Mouse (Mus musculus) midbrain, embryonic 14.5 days (tissue): Measurements from ENCODE around the gene Slc44a4. TPM values are rescaled to one million over a fixed set of nuclear protein-coding genes. Genes with fewer than 3 reads are reported as not detected.
"Not testable (repeated sequence)": the region's sequence is repeated elsewhere in the genome, so short reads cannot be mapped to it uniquely, and the experiment has no call there.

Experiments
- ATAC-seq: fragments of 200-750 bp; cut with Nextera tagmentation; 2 replicates; pipeline ENCODE4 v1.8.0; 2017; ENCODE audit warnings: moderate number of reproducible peaks, moderate library complexity; ENCODE audit not compliant: low FRiP score, low TSS enrichment
- DNase-seq: peaks from one replicate; pipeline ENCODE4 v3.0.0-alpha.2; 2015
- H3K27ac ChIP-seq: fragments of 300-500 bp; sonication (generic); replicated peaks from 2 replicates; pipeline ENCODE4 v1.5.1; 2014; ENCODE audit warnings: mild to moderate bottlenecking, low read depth, low read length, moderate library complexity
- H3K27me3 ChIP-seq: fragments of 300-500 bp; sonication (generic); 2 replicates; pipeline ENCODE4 v1.6.1; 2014; ENCODE audit warnings: low read length, control low read depth, mixed read lengths; ENCODE audit not compliant: control insufficient read depth, insufficient read depth
- H3K36me3 ChIP-seq: fragments of 300-500 bp; sonication (generic); 2 replicates; pipeline ENCODE4 v1.6.1; 2014; ENCODE audit warnings: low read length, control low read depth; ENCODE audit not compliant: control insufficient read depth, insufficient read depth
- H3K4me1 ChIP-seq: fragments of 300-500 bp; sonication (generic); 2 replicates; pipeline ENCODE4 v1.6.1; 2014; ENCODE audit warnings: mild to moderate bottlenecking, antibody characterized with exemption, low read length, control low read depth; ENCODE audit not compliant: control insufficient read depth, insufficient read depth
- H3K4me2 ChIP-seq: fragments of 300-500 bp; sonication (generic); 2 replicates; pipeline ENCODE4 v1.6.1; 2014; ENCODE audit warnings: mild to moderate bottlenecking, low read length, moderate library complexity
- H3K4me3 ChIP-seq: fragments of 300-500 bp; sonication (generic); replicated peaks from 2 replicates; pipeline ENCODE4 v1.5.1; 2014; ENCODE audit warnings: low read depth, low read length
- H3K9ac ChIP-seq: fragments of 300-500 bp; sonication (generic); replicated peaks from 2 replicates; pipeline ENCODE4 v1.6.1; 2014; ENCODE audit warnings: mild to moderate bottlenecking, low read length, moderate library complexity
- H3K9me3 ChIP-seq: fragments of 300-500 bp; sonication (generic); 2 replicates; pipeline ENCODE4 v1.6.1; 2016; ENCODE audit warnings: low read length, control low read depth, mixed read lengths; ENCODE audit not compliant: control insufficient read depth
- WGBS: fragments of 180-500 bp; shearing (Covaris S2); extraction: QIAGEN DNeasy Blood & Tissue Kit; methylation state at CpG from one replicate; pipeline ENCODE4 v1.1.7; 2014; 5-methylcytosine and 5-hydroxymethylcytosine counted together
- polyA plus RNA-seq: library from polyadenylated mRNA; unstranded; fragments of >200 nt; fragmentation: Nextera tagmentation; extraction: Ambion mirVana; gene quantifications from 2 replicates; pipeline ENCODE4 v1.2.1, GENCODE M21; 2014

Gene Slc44a4
- polyA plus RNA-seq, 1 experiment from 2014 or later, result not detected

DNA sequence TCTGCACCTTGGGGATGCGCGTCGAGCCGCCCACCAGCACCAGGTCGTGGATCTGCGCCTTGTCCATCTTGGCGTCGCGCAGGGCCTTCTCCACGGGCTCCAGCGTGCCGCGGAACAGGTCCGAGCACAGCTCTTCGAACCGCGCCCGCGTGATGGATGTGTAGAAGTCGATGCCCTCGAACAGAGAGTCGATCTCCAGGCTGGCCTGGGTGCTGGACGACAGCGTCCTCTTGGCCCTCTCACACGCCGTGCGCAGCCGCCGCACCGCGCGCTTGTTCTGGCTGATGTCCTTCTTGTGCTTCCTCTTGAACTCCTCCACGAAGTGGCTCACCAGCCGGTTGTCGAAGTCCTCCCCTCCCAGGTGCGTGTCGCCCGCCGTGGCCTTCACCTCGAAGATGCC is 43.7 kb downstream of the Slc44a4 start:
- not testable (repeated sequence) for H3K27ac ChIP-seq, H3K4me1 ChIP-seq, H3K9me3 ChIP-seq, H3K4me2 ChIP-seq, H3K9ac ChIP-seq, DNase-seq, H3K4me3 ChIP-seq, H3K36me3 ChIP-seq, ATAC-seq
- 0 out of 2 replicates have a peak, but pooled peaks cover 13% of the 10 kb centered on the region for H3K27me3 ChIP-seq
- WGBS, result 32% methylated on average over 28 of the region's 40 CpGs

DNA sequence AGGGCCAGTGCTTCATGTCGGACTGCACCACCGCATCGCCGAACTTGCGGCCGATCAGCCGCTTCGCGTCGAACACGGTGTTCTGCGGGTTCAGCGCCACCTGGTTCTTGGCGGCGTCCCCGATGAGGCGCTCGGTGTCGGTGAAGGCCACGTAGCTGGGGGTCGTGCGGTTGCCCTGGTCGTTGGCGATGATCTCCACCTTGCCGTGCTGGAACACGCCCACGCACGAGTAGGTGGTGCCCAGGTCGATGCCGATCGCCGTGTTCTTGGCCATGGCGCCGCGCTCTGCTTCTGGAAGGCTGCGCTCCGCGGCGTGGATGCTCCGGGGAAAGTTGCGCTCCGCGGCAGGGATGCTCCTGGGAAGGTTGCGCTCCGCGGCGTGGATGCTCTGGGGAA is 44.5 kb downstream of the Slc44a4 start:
- 0 out of 2 replicates have a peak, but pooled peaks cover 13% of the 10 kb centered on the region for H3K27me3 ChIP-seq
- H3K9ac ChIP-seq, H3K4me1 ChIP-seq, H3K9me3 ChIP-seq, H3K27ac ChIP-seq, DNase-seq, H3K36me3 ChIP-seq: not testable (repeated sequence)
- 0% methylated on average over 21 of the region's 47 CpGs for WGBS
- ATAC-seq, result peak; percentile 61
- H3K4me3 ChIP-seq, result peak overlapping the region; percentile 37
- peak overlapping the region; percentile 70 for H3K4me2 ChIP-seq

DNA sequence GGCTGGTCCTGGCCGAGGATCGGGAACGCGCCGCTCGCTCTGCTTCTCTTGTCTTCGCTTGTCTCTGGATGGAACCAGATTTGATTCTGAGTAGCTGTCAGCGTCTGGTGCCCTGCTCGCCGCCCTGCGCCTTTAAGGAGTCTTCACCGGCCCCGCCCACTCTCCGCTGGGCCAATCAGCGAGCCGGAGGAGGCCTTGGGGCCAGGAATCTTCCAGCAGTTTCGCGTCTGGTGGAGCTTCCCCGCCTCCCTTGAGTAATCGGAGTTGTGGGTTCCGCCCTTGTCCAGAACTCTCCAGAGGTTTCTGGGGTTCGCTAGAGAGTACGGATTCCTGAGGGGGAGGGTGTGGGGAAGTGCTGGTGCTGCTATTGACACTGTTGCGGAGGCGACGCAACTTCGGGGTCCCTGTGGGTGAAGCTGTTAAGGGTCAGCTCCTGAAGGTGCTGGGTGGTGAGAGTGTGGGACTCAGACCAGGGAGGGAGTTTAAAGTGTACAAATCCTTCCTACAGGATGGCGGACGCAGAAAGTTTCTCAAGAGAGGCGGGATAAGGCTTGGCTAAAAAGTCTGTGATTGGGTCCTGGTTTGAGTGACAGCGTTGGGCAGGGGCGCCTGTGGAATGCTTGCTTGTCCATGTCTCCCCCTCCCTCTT is 45.0 kb downstream of the Slc44a4 start, which contains the start of gene Hspa1b:
Hspa1b (minus strand) TSS at position 109 of the 649 bp plus-strand sequence.
- DNase-seq (peak; percentile 77), ATAC-seq (peak; percentile 90)
- 0 out of 2 replicates have a peak, but pooled peaks cover 13% of the 10 kb centered on the region for H3K27me3 ChIP-seq
- H3K4me2 ChIP-seq, result peak within 1 kb of the TSS; percentile 70
- not testable (repeated sequence) for H3K9ac ChIP-seq, H3K4me1 ChIP-seq, H3K36me3 ChIP-seq, H3K9me3 ChIP-seq
- peak within 1 kb of the TSS; percentile 37 for H3K4me3 ChIP-seq
- H3K27ac ChIP-seq, result peak within 1 kb of the TSS; percentile 37; the same call in 1 of the 2 replicates
- WGBS, result under 1% methylated on average over 29 of the region's 32 CpGs

DNA sequence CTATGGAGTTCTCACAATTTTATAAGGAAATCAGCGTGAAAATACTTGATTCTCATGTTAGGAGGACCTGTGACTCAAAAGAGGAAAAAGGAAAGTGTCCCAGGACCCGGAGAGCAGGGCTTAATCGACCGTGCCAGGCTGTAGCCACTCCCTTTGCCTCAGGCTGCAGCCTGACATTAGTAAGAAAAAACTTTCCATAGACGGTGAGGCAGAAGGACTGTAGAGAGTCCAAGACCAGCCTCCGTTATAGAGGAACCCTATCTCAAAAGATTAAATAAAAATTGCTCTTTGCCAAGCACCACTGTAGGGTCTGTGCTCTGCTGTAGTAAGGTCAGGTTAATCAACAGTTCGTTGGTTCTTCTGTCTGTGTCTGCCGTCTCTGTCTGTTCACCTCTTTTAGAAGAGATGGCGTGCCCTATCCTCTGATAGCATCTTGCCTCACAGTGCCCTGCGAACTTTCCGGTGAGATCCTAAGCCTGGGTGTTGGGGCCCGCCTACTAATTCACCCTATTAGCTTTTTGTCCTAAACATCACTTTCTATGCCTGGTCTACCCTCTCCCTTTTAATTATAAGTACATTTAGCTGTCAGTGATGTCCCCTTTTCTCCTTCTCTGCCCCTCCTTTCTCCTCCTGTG is 45.7 kb downstream of the Slc44a4 start:
- H3K4me2 ChIP-seq, result peak overlapping the region; percentile 70
- DNase-seq (peak; percentile 6), ATAC-seq (no peak)
- H3K4me3 ChIP-seq, result peak overlapping the region; percentile 37
- H3K36me3 ChIP-seq, result no peaks in the 10 kb centered on the region
- WGBS, result 10% methylated on average over 12 of the region's 12 CpGs
- H3K4me1 ChIP-seq, result 0 out of 2 replicates have a peak, but pooled peaks cover 5% of the 10 kb centered on the region
- H3K9ac ChIP-seq, result no peak overlapping the region
- no peak overlapping the region for H3K27ac ChIP-seq
- H3K9me3 ChIP-seq, result no peaks in the 10 kb centered on the region
- 0 out of 2 replicates have a peak, but pooled peaks cover 10% of the 10 kb centered on the region for H3K27me3 ChIP-seq

DNA sequence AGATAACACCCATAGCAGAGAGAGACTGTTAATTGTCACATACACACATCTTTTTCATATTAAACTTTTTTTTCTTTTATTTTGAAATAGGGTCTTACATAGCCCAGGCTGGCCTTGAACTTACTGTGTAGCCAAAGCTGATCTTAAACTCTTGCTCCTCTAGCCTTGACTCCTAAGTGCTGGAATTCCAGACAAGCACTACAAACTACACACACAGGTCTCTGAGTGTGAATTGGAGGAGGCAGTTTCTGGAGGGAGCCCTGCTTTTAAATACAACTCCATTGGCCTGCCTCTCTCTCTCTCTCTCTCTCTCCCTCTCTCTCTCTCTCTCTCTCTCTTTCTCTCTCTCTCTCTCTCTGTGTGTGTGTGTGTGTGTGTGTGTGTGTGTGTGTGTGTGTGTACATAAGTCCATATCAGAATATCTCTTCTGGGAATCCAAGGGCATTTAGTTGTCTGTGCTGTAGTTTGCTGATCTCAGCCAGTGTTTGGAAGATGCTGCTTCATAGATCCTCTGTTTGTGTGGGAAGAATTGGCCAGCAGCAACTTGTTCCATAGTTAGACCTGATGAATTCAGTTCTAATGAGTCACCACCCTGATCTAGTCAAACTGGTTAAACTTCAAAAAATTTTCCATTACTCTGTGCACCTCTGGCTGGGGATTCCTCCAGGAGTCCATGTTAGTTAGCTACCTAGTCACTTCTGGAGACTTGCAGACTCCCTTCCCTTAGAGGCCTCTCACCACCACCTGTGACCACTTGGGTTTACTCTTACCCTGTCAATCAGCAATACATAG is 46.6 kb downstream of the Slc44a4 start:
- 0 out of 2 replicates have a peak, but pooled peaks cover 3% of the 10 kb centered on the region for H3K27me3 ChIP-seq
- H3K36me3 ChIP-seq, result no peaks in the 10 kb centered on the region
- no peaks in the 10 kb centered on the region for H3K9me3 ChIP-seq

DNA sequence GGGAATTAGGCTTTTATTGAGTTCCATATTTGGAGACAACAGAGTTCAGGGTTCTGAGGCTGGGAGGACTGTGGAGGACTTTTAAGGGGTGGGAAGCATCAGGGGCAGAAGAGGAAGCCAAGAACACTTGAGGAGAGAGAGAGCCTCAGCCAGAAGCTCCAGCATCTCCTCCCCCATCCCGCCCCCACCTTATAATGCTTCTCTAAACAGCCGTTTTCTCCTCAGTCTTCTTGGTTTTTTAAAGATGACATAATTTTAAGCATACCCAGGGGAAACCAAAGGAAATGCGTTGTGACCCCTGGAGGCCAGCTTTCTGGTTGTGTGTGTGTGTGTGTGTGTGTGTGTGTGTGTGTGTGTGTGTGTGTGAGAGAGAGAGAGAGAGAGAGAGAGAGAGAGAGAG is 47.9 kb downstream of the Slc44a4 start:
- DNase-seq, result no peak
- WGBS, result 38% methylated on average over 3 of the region's 3 CpGs
- Histone ChIP-seq H3K4me1 (0 out of 2 replicates have a peak, but pooled peaks cover 5% of the 10 kb centered on the region), H3K4me2 (no peak overlapping the region), H3K27me3 (no peaks in the 10 kb centered on the region), H3K9me3 (no peaks in the 10 kb centered on the region), H3K36me3 (no peaks in the 10 kb centered on the region), H3K9ac (no peak overlapping the region), H3K27ac (no peak overlapping the region), H3K4me3 (no peak overlapping the region)
- ATAC-seq, result no peak

More for the DNA sequence above, 46.6 kb downstream of the Slc44a4 start:
- H3K4me2 ChIP-seq, result no peak overlapping the region
- 0 out of 2 replicates have a peak, but pooled peaks cover 5% of the 10 kb centered on the region for H3K4me1 ChIP-seq
- no peak for ATAC-seq
- DNase-seq, result no peak
- H3K27ac ChIP-seq, result no peak overlapping the region
- H3K4me3 ChIP-seq, result no peak overlapping the region
- no peak overlapping the region for H3K9ac ChIP-seq

GRCm38 (mm10) chr17:34962841-34963240 is 48.6 kb downstream of the Slc44a4 start:
- ATAC-seq (no peak), DNase-seq (no peak)
- no peaks in the 10 kb centered on the region for H3K9me3 ChIP-seq
- H3K4me3 ChIP-seq, result no peak overlapping the region
- no peak overlapping the region for H3K9ac ChIP-seq
- 0 out of 2 replicates have a peak, but pooled peaks cover 5% of the 10 kb centered on the region for H3K4me1 ChIP-seq
- H3K36me3 ChIP-seq, result no peaks in the 10 kb centered on the region
- no peak overlapping the region for H3K27ac ChIP-seq
- 50% methylated on average over 1 of the region's 1 CpGs for WGBS
- H3K4me2 ChIP-seq, result no peak overlapping the region
- H3K27me3 ChIP-seq, result no peaks in the 10 kb centered on the region; the same call in 1 of the 2 replicates

- 0 out of 2 replicates have a peak, but pooled peaks cover 2% of the 10 kb centered on the region for H3K4me1 ChIP-seq
- WGBS, result 4% methylated on average over 1 of the region's 1 CpGs
- H3K36me3 ChIP-seq, result no peaks in the 10 kb centered on the region
- no peaks in the 10 kb centered on the region for H3K9me3 ChIP-seq
- H3K9ac ChIP-seq, result peak overlapping the region; percentile 1; the same call in 1 of the 2 replicates
- H3K27ac ChIP-seq, result no peak overlapping the region
- no peak overlapping the region for H3K4me3 ChIP-seq
- DNase-seq (no peak), ATAC-seq (no peak)
- peaks cover 16% of the 10 kb centered on the region for H3K27me3 ChIP-seq
- no peak overlapping the region for H3K4me2 ChIP-seq
These were observed 50.4 kb downstream of the Slc44a4 start for GRCm38 (mm10) chr17:34964640-34965049.
